Mouse (Mus musculus) brain, embryonic 14.5 days (tissue): ENCODE measurements around the gene Galntl6.
A peak's percentile ranks its signal among the peaks of the same experiment; 100 is the strongest.

Experiments used
- CTCF ChIP-seq: fragments of 200-500 bp; IDR thresholded peaks from 2 replicates; pipeline ENCODE4 v1.5.1; 2012; ENCODE audit warnings: inconsistent platforms, mild to moderate bottlenecking, moderate library complexity, borderline replicate concordance; ENCODE audit not compliant: insufficient read depth, insufficient read length; ENCODE audit errors: extremely low read depth
- POLR2A ChIP-seq: fragments of 200-500 bp; IDR thresholded peaks from 2 replicates; pipeline ENCODE4 v1.6.1; 2012; ENCODE audit warnings: mild to moderate bottlenecking, inconsistent platforms, borderline replicate concordance; ENCODE audit not compliant: poor library complexity, insufficient read depth, insufficient read length, severe bottlenecking; ENCODE audit errors: extremely low read depth

DNA sequence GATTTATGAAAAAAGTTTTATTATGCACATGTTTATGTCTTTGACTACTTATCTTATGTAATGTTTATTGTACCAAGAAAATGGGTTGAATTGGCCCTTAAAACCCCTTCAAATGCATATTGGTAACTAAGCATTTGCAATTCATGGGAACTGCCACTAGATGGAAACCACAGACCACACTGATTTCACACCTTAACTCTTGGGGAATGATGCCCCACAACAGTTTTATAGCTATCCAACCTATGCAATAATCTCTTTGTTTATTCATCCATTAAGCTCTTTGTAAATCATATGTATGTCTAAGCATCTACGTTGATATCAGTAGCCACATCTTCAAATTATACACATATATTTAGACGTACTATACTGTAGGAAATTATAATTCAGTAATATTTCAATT lies 346.3 kb downstream of the Galntl6 start:
- TF ChIP-seq CTCF (peak; percentile 60; the same call in 1 of the 2 replicates), POLR2A (no peak)
